Mouse (Mus musculus): ENCODE results near the gene Synpo2.

Synpo2 gene

GRCm38 (mm10) chr3:123085871-123086501 is 150.0 kb downstream of the Synpo2 start:
- no peak for DNase-seq

GRCm38 (mm10) chr3:123081665-123082064 is 154.3 kb downstream of the Synpo2 start:
- no peak for DNase-seq

GRCm38 (mm10) chr3:123080943-123081342 is 155.0 kb downstream of the Synpo2 start:
- DNase-seq = no peak

GRCm38 (mm10) chr3:123080017-123080725 is 155.8 kb downstream of the Synpo2 start:
- no peak for DNase-seq

- no peak for DNase-seq
Observed at GRCm38 (mm10) chr3:123075759-123076158, 160.2 kb downstream of the Synpo2 start.

- DNase-seq = no peak
Observed at GRCm38 (mm10) chr3:123075034-123075433, 160.9 kb downstream of the Synpo2 start.

- DNase-seq = no peak
Observed at GRCm38 (mm10) chr3:123073351-123073750, 162.6 kb downstream of the Synpo2 start.

- no peak for DNase-seq
Observed at GRCm38 (mm10) chr3:123072472-123072871, 163.5 kb downstream of the Synpo2 start.

- DNase-seq = no peak
Observed at GRCm38 (mm10) chr3:123070996-123071395, 165.0 kb downstream of the Synpo2 start.

- no peak for DNase-seq
Observed at GRCm38 (mm10) chr3:123066836-123067235, 169.1 kb downstream of the Synpo2 start.

- DNase-seq = no peak
Observed at GRCm38 (mm10) chr3:123065466-123065865, 170.5 kb downstream of the Synpo2 start.

GRCm38 (mm10) chr3:123064186-123064585 is 171.8 kb downstream of the Synpo2 start:
- no peak for DNase-seq

GRCm38 (mm10) chr3:123061931-123062330 is 174.0 kb downstream of the Synpo2 start:
- DNase-seq = no peak

GRCm38 (mm10) chr3:123058832-123059231 is 177.1 kb downstream of the Synpo2 start:
- DNase-seq = no peak

GRCm38 (mm10) chr3:123054178-123054577 is 181.8 kb downstream of the Synpo2 start:
- no peak for DNase-seq

GRCm38 (mm10) chr3:123053192-123053938 is 182.6 kb downstream of the Synpo2 start:
- no peak for DNase-seq

GRCm38 (mm10) chr3:123042308-123042707 is 193.6 kb downstream of the Synpo2 start:
- DNase-seq = no peak

- no peak for DNase-seq
Observed at GRCm38 (mm10) chr3:123034752-123035151, 201.2 kb downstream of the Synpo2 start, which contains the start of gene Myoz2. TSS of gene Myoz2 (minus strand) at chr3:123035015.

GRCm38 (mm10) chr3:123033804-123034203 is 202.1 kb downstream of the Synpo2 start:
- no peak for DNase-seq
